Mouse (Mus musculus) myocyte (in vitro differentiated cells): ENCODE results near the gene Olfr859. TPM values are rescaled to one million over a fixed set of nuclear protein-coding genes. Genes with fewer than 3 reads are reported as not detected.
"Not testable (repeated sequence)": the region's sequence is repeated elsewhere in the genome, so short reads cannot be mapped to it uniquely, and the experiment has no call there.

Source experiments
- H3K27me3 ChIP-seq: one replicate; pipeline ENCODE4 v1.6.1; 2011; ENCODE audit not compliant: control insufficient read depth, insufficient read depth, insufficient read length
- H3K36me3 ChIP-seq: one replicate; pipeline ENCODE4 v1.6.1; 2011; ENCODE audit not compliant: control insufficient read depth, insufficient read depth
- H3K4me2 ChIP-seq: one replicate; pipeline ENCODE4 v1.6.1; 2011; ENCODE audit warnings: low read depth, control low read depth
- H3K4me3 ChIP-seq: one replicate; pipeline ENCODE4 v1.5.1; 2011; ENCODE audit warnings: mild to moderate bottlenecking, control low read depth, moderate library complexity
- H3K79me2 ChIP-seq: one replicate; pipeline ENCODE4 v1.6.1; 2011; ENCODE audit not compliant: control insufficient read depth, insufficient read depth
- H3ac ChIP-seq: one replicate; pipeline ENCODE4 v1.6.1; 2011; ENCODE audit not compliant: control insufficient read depth, insufficient read length
- CEBPB ChIP-seq: IDR thresholded peaks from 2 replicates; pipeline ENCODE4 v1.6.1; 2011; ENCODE audit warnings: mild to moderate bottlenecking, moderate library complexity; ENCODE audit not compliant: poor library complexity, insufficient read depth, severe bottlenecking
- E2F4 ChIP-seq: IDR thresholded peaks from one replicate; pipeline ENCODE4 v1.6.1; 2011; ENCODE audit warnings: mild to moderate bottlenecking, control low read depth, moderate library complexity; ENCODE audit not compliant: insufficient read depth
- MAX ChIP-seq: IDR thresholded peaks from one replicate; pipeline ENCODE4 v1.6.1; 2011; ENCODE audit warnings: low read depth, mild to moderate bottlenecking, control low read depth
- MYOD1 ChIP-seq, 3 experiments: IDR thresholded peaks; one replicate each; pipeline ENCODE4 v1.6.1; 2011; ENCODE audit warnings: control low read depth in 2 of 3, low read depth in 2 of 3, mild to moderate bottlenecking in 2 of 3, moderate library complexity in 1 of 3; ENCODE audit not compliant: insufficient read length in 2 of 3, control insufficient read depth in 1 of 3
- MYOG ChIP-seq, 3 experiments: IDR thresholded peaks; one replicate each; pipeline ENCODE4 v1.6.1; 2011; ENCODE audit warnings: control low read depth in 2 of 3, low read depth in 2 of 3, mild to moderate bottlenecking in 2 of 3; ENCODE audit not compliant: insufficient read length in 2 of 3, control insufficient read depth in 1 of 3, insufficient read depth in 1 of 3
- POLR2A ChIP-seq: IDR thresholded peaks from one replicate; pipeline ENCODE4 v1.6.1; 2011; ENCODE audit warnings: low read depth, mild to moderate bottlenecking, control low read depth, moderate library complexity; ENCODE audit not compliant: insufficient read length
- POLR2AphosphoS2 ChIP-seq: IDR thresholded peaks from one replicate; pipeline ENCODE4 v1.6.1; 2011; ENCODE audit warnings: low read depth, control low read depth; ENCODE audit not compliant: insufficient read length
- REST ChIP-seq: IDR thresholded peaks from one replicate; pipeline ENCODE4 v1.6.1; 2011; ENCODE audit warnings: mild to moderate bottlenecking, control low read depth, moderate library complexity; ENCODE audit not compliant: insufficient read depth, insufficient read length
- SRF ChIP-seq: IDR thresholded peaks from one replicate; pipeline ENCODE4 v1.6.1; 2011; ENCODE audit warnings: low read depth; ENCODE audit not compliant: control insufficient read depth, insufficient read length
- TCF12 ChIP-seq: IDR thresholded peaks from one replicate; pipeline ENCODE4 v1.6.1; 2011; ENCODE audit warnings: mild to moderate bottlenecking, control low read depth; ENCODE audit not compliant: poor library complexity, insufficient read depth, severe bottlenecking
- TCF3 ChIP-seq: IDR thresholded peaks from one replicate; pipeline ENCODE4 v1.6.1; 2011; ENCODE audit warnings: low read depth, control low read depth; ENCODE audit not compliant: insufficient read length
- USF1 ChIP-seq: IDR thresholded peaks from one replicate; pipeline ENCODE4 v1.6.1; 2011; ENCODE audit warnings: low read depth, mild to moderate bottlenecking, control low read depth, moderate library complexity
- polyA plus RNA-seq: library from polyadenylated mRNA; unstranded; fragments of >200 nt; fragmentation: generic; extraction: Trizol; gene quantifications from one replicate; pipeline ENCODE4 v1.2.1, GENCODE M21; 2012; ENCODE audit warnings: missing spikeins

Gene Olfr859
- polyA plus RNA-seq: not detected

DNA sequence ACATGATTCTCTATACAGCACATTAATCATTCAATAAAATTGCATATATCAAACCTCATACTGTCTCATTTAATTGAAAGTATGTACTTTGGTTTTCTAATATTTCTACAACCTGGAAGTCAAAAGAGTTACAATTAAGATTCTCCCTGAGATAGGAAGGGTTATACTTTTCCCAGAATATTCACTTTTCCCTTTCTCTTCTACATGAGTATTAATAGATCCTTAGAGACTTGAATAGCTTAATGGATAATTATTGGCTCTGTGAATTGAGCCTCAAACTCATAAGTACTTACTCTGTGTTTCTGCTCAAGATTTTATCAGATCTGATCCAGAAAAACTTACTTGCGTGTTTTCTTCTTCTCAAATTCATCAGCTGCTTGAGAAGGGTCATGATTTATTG lies at the start of gene Olfr859:
Gene Olfr859, plus strand, starts transcription at position 301 of the 400 bp plus-strand sequence.
- not testable (repeated sequence) for H3K79me2 ChIP-seq

DNA sequence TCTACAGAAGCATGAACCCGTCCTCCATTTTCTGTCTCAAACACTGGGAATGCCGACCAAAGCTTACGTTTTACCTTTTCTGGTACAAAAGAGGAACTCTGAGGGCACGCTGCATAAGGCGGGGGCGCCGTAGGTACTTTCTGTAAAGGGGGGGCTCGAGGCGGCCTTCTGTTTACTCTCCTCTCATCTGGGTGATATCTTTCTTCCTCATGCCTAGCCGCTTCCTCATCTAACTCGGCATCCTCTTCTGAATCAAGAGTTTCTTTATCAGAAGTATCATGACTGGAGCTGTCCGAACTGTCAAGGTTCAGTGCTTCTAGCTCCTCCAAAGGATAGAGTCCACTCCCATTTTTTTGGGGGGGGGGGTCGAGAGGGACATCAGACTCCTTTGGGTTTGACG lies 35.6 kb upstream of the Olfr859 start:
- H3K79me2 ChIP-seq: no peaks in the 10 kb centered on the region
- H3K36me3 ChIP-seq: no peaks in the 10 kb centered on the region
- no peak overlapping the region for H3K4me2 ChIP-seq
- no peaks in the 10 kb centered on the region for H3K27me3 ChIP-seq
- H3ac ChIP-seq: no peak overlapping the region
- TF ChIP-seq MAX: no peak
- no peak overlapping the region for H3K4me3 ChIP-seq

More for the DNA sequence above, at the start of gene Olfr859:
- not testable (repeated sequence) for H3K27me3 ChIP-seq, H3K4me2 ChIP-seq, H3ac ChIP-seq, H3K36me3 ChIP-seq, H3K4me3 ChIP-seq

DNA sequence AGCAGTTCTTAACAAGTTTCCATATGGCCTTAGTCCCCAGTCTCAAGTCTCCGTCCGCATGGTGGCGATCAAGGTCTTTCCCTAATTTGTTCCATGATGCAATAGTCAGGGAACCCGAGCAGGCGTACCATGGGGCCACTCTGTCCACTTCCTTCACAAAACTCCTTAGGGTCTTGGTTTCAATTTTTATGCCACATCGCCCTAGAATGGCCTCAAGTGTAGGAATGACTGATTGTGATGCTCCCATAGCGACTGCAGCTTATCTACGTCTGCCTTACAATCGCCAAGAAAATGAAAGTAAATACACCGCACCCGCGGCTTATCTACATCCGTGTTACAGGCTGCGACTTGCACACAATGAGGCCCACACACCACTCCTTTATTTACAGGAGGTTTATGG lies 35.0 kb upstream of the Olfr859 start:
- Histone ChIP-seq H3ac (no peak overlapping the region), H3K4me2 (no peak overlapping the region), H3K27me3 (no peaks in the 10 kb centered on the region), H3K36me3 (no peaks in the 10 kb centered on the region), H3K4me3 (no peak overlapping the region), H3K79me2 (no peaks in the 10 kb centered on the region)
- TF ChIP-seq SRF: no peak
- TF ChIP-seq USF1: no peak
- TF ChIP-seq POLR2AphosphoS2: no peak
- TF ChIP-seq TCF3: no peak
- TF ChIP-seq E2F4: no peak
- no peak for TF ChIP-seq POLR2A

DNA sequence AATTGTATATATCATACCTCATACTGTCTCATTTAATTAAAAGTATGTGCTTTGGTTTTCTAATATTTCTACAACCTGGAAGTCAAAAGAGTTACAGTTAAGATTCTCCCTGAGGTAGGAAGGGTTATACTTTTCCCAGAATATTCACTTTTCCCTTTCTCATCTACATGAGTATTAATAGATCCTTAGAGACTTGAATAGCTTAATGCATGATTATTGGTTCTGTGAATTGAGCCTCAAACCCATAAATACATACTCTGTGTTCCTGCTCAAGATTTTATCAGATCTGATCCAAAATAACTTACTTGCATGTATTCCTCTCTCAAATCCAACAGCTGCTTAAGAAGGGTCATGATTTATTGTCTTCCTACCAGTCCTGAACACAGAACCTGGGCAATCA lies 24.7 kb upstream of the Olfr859 start, which contains the start of gene Olfr58:
Gene Olfr58, plus strand, starts transcription at position 301 of the 400 bp plus-strand sequence.
- Histone ChIP-seq H3ac (no peak within 1 kb of the TSS), H3K4me2 (no peak within 1 kb of the TSS), H3K36me3 (no peaks in the 10 kb centered on the region), H3K4me3 (no peak within 1 kb of the TSS), H3K27me3 (no peaks in the 10 kb centered on the region), H3K79me2 (no peaks in the 10 kb centered on the region)
- TF ChIP-seq REST (no peak), MYOG (IDR thresholded peaks at IDR 0.05; ENCODE audit: control insufficient read depth in 1 of 3, insufficient read depth in 1 of 3, insufficient read length in 2 of 3, low read depth in 2 of 3) (no peak), POLR2AphosphoS2 (no peak)

DNA sequence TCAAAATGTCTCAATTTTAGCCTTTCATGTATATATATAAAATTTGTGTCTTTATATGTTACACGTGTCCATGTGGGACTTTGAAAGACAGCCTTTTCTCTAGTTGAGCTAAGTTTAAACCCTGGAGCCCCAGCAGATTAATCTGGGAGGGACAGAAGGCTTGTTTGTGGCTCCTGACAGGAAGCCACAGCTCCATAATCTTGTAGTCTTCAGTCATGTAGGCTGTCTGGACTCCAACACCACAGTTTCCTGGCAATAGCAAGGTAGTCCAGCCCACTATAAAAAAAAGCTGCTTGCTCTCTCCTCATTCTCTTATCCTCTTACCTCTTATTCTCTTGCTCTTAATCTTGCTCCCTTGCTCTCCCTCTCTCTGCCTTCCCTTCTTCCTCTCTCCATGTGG lies 1.7 kb upstream of the Olfr859 start:
- no peak for TF ChIP-seq TCF3
- TF ChIP-seq REST: no peak
- TF ChIP-seq USF1: no peak
- TF ChIP-seq E2F4: no peak
- TF ChIP-seq MAX: no peak
- no peak for TF ChIP-seq POLR2AphosphoS2
- no peak for TF ChIP-seq MYOD1 (IDR thresholded peaks at IDR 0.05; ENCODE audit: control insufficient read depth in 1 of 3, insufficient read length in 2 of 3, low read depth in 2 of 3)
- no peak for TF ChIP-seq POLR2A
- no peak for TF ChIP-seq MYOG (IDR thresholded peaks at IDR 0.05; ENCODE audit: control insufficient read depth in 1 of 3, insufficient read depth in 1 of 3, insufficient read length in 2 of 3, low read depth in 2 of 3)
- TF ChIP-seq TCF12: no peak
- no peak for TF ChIP-seq CEBPB

DNA sequence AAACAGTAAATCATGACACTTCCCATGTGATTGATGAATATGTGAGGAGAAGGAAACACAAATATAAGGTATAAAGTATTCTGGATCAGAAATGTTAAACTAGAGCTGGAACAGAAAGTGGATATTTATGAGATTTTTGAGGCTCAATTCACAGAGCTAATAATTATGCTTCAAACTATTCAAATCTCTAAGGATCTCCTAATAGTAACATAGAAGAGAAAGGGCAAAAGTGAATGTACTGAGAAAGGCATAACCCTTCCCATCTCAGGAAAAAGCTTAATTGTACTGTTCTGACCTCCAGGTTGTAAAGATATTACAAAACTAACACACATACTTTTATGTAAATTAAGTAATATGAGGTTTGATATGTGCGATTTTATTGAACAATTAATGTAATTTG lies 44.9 kb downstream of the Olfr859 start, which contains the start of gene Olfr860:
Gene Olfr860, minus strand, starts transcription at position 101 of the 400 bp plus-strand sequence.
- no peak for TF ChIP-seq POLR2A
- no peak for TF ChIP-seq MYOD1 (IDR thresholded peaks at IDR 0.05; ENCODE audit: control insufficient read depth in 1 of 3, insufficient read length in 2 of 3, low read depth in 2 of 3)
- Histone ChIP-seq H3K36me3 (no peaks in the 10 kb centered on the region), H3K27me3 (no peaks in the 10 kb centered on the region), H3K4me2 (no peak within 1 kb of the TSS), H3ac (no peak within 1 kb of the TSS), H3K79me2 (no peaks in the 10 kb centered on the region), H3K4me3 (no peak within 1 kb of the TSS)

More for the DNA sequence above, 1.7 kb upstream of the Olfr859 start:
- Histone ChIP-seq H3ac (no peak overlapping the region), H3K79me2 (no peaks in the 10 kb centered on the region), H3K4me2 (no peak overlapping the region), H3K4me3 (no peak overlapping the region), H3K27me3 (no peaks in the 10 kb centered on the region), H3K36me3 (no peaks in the 10 kb centered on the region)

Other genes with a start within 250 kb of the Olfr859 start
- gene Olfr854, start 237.5 kb upstream of the Olfr859 start, polyA plus RNA-seq: not detected
- gene Olfr855, start 222.3 kb upstream of the Olfr859 start, polyA plus RNA-seq: not detected
- gene Zfp317, start 182.8 kb upstream of the Olfr859 start, polyA plus RNA-seq: 5.9 TPM
- gene Olfr857, start 95.5 kb upstream of the Olfr859 start, polyA plus RNA-seq: not detected
- gene Olfr58, start 24.6 kb upstream of the Olfr859 start, polyA plus RNA-seq: not detected
- gene Olfr860, start 44.8 kb downstream of the Olfr859 start, polyA plus RNA-seq: not detected
- not detected for gene Olfr862, start 83.1 kb downstream of the Olfr859 start, polyA plus RNA-seq
- gene Olfr77, start 112.0 kb downstream of the Olfr859 start, polyA plus RNA-seq: 0.25 TPM
- gene Olfr866, start 223.1 kb downstream of the Olfr859 start, polyA plus RNA-seq: not detected